In the genomic region with DNA sequence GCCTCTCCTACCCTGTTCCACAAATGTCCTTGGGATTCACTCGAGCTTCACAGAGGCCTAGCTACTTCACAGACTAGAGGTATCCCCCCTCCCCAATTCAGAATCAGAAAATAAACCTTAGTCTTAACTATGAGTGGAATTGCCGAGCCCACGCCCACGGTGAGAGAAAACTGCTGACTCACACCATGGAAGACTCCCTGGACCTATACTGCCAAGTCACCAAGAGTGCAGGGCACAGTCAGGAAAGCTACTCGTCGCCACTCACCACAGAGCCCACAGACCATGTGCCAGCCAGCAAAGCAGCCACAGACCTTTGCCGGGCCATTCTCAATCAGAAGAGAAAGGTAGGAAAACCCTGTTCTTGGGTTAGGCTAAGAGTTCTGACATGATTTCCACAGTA, we compare ENCODE assay signal across 14 mouse cellular contexts. TPM values are rescaled to one million over a fixed set of nuclear protein-coding genes. Genes with fewer than 3 reads are reported as not detected.
DNase-seq lines count a peak whose midpoint lies in the region; ATAC-seq lines count a peak whose summit lies in the region.
"Had no signal": no experiment of that assay in that cellular context is flagged by ENCODE, and none has a peak within 500 bp of the region (broad histone marks: within the 10 kb centered on the region; RNA-seq: fewer than 3 reads in every experiment).

No protein-coding gene starts in this region.

- 46% methylated on average over 7 of the region's 7 CpGs for WGBS in liver, embryonic 12.5 days (ENCODE audit: insufficient replicate concordance)

- DNase-seq in brain, adult 2 months (ENCODE audit: low read depth, low spot score) = peak; percentile 46
- no peak for DNase-seq in heart, postnatal 4 days
- DNase-seq in cerebellum, postnatal 10 days = no peak
- DNase-seq in lung, adult 18-20 months = no peak
- DNase-seq: cerebellum, adult 9-11 months; gastrocnemius, postnatal 36 days; kidney, adult 9 months; lung, postnatal 10 days; right cerebral cortex, postnatal 14 days had no signal

- no peak for ATAC-seq in megakaryocyte, adult 5-6 weeks (ENCODE audit: poor library complexity, severe bottlenecking)
- peak; percentile 85 for ATAC-seq in liver, embryonic 12.5 days

- H3K9ac ChIP-seq in liver, embryonic 12.5 days = no peak overlapping the region; the same call in 1 of the 2 replicates
- H3K9ac ChIP-seq: embryonic facial prominence, embryonic 15.5 days had no signal

- no peaks in the 10 kb centered on the region for H3K27me3 ChIP-seq in megakaryocyte, embryonic 14.5 days (replicated peaks)
- peaks cover 16% of the 10 kb centered on the region; the same call in 1 of the 2 replicates for H3K27me3 ChIP-seq in liver, embryonic 12.5 days (replicated peaks)
- H3K27me3 ChIP-seq: CH12.LX; embryonic facial prominence, embryonic 15.5 days had no signal

- H3K4me1 ChIP-seq in megakaryocyte, embryonic 14.5 days = peaks cover 94% of the 10 kb centered on the region
- H3K4me1 ChIP-seq in liver, embryonic 12.5 days = peaks cover 23% of the 10 kb centered on the region

- H3K4me3 ChIP-seq in megakaryocyte, embryonic 14.5 days (replicated peaks) = peak overlapping the region; percentile 72
- no peak overlapping the region for H3K4me3 ChIP-seq in liver, embryonic 12.5 days
- H3K4me3 ChIP-seq: embryonic facial prominence, embryonic 15.5 days had no signal

- no peaks in the 10 kb centered on the region for H3K9me3 ChIP-seq in megakaryocyte, embryonic 14.5 days
- no peaks in the 10 kb centered on the region for H3K9me3 ChIP-seq in liver, embryonic 12.5 days (replicated peaks)
- H3K9me3 ChIP-seq: embryonic facial prominence, embryonic 15.5 days had no signal

- peak overlapping the region; percentile 34; the same call in 1 of the 2 replicates for H3K27ac ChIP-seq in liver, embryonic 12.5 days
- H3K27ac ChIP-seq: embryonic facial prominence, embryonic 15.5 days had no signal

- 0 out of 2 replicates have a peak overlapping the region, but pooled peaks have one; percentile 11 for H3K4me2 ChIP-seq in liver, embryonic 12.5 days
- H3K4me2 ChIP-seq: embryonic facial prominence, embryonic 15.5 days had no signal

- H3K36me3 ChIP-seq in megakaryocyte, embryonic 14.5 days (replicated peaks; ENCODE audit: low read length) = peaks cover 78% of the 10 kb centered on the region
- H3K36me3 ChIP-seq in liver, embryonic 12.5 days = no peaks in the 10 kb centered on the region
- H3K36me3 ChIP-seq: embryonic facial prominence, embryonic 15.5 days had no signal

RNA-seq across cellular contexts. Expression of a gene that starts 46.6 kb away (rescaled TPM):
- 9.0 and 55.5 TPM in 2 replicates for polyA plus RNA-seq in megakaryocyte, embryonic 14.5 days (2012; ENCODE audit: insufficient read depth, low replicate concordance)
- total RNA-seq in megakaryocyte, adult 5-6 weeks (2015) = 39.8 TPM in 2 replicates
- total RNA-seq in megakaryocyte, adult 5-6 weeks (2017) = 19.0 and 20.9 TPM in 2 replicates
- 487 and 506 TPM in 2 replicates for polyA plus RNA-seq in liver, embryonic 12.5 days (2016; fragmentation: Nextera tagmentation; extraction: Ambion mirVana)
- total RNA-seq in heart, postnatal 4 days (2021) = 10 to 100 TPM; 60.3 to 62.4 TPM

RNA-seq across cellular contexts. Expression of a gene that starts 54.8 kb away (rescaled TPM):
- 63.1 and 124 TPM in 2 replicates for polyA plus RNA-seq in megakaryocyte, embryonic 14.5 days (2012; ENCODE audit: insufficient read depth, low replicate concordance)
- total RNA-seq in megakaryocyte, adult 5-6 weeks (2015) = 2.1 and 3.0 TPM in 2 replicates
- 1.7 and 3.6 TPM in 2 replicates for total RNA-seq in megakaryocyte, adult 5-6 weeks (2017)
- 3.0 and 3.2 TPM in 2 replicates for polyA plus RNA-seq in liver, embryonic 12.5 days (2016; fragmentation: Nextera tagmentation; extraction: Ambion mirVana)
- total RNA-seq in heart, postnatal 4 days (2021) = 10 to 100 TPM; 11.1 to 11.4 TPM
